Mouse (Mus musculus) left cerebral cortex, adult 2 months (tissue): Measurements from ENCODE around the gene Btn1a1. TPM values are rescaled to one million over a fixed set of nuclear protein-coding genes. Genes with fewer than 3 reads are reported as not detected.
A peak's percentile ranks its signal among the peaks of the same experiment; 100 is the strongest.

Experiments
- DNase-seq, 2 experiments: peaks; one replicate each; pipeline ENCODE4 v3.0.0; 2021 to 2022; ENCODE audit warnings: low spot score in 2 of 2, mixed read lengths in 1 of 2; ENCODE audit errors: extremely low spot score in 1 of 2
- H3K27ac ChIP-seq: fragments of 200-600 bp; 2 replicates; pipeline ENCODE4 v1.8.1; 2022
- H3K4me3 ChIP-seq: fragments of 200-600 bp; 2 replicates; pipeline ENCODE4 v1.8.1; 2022
- CTCF ChIP-seq: fragments of 200-600 bp; IDR thresholded peaks from 2 replicates; pipeline ENCODE4 v1.8.1; 2022; ENCODE audit warnings: antibody characterized with exemption, mild to moderate bottlenecking, moderate library complexity
- intact Hi-C: fragments of 180-260 bp; cut with DNase I; formaldehyde crosslinking; loops from one replicate; pipeline ENCODE4 v1.15.1; 2025
- total RNA-seq, 2 experiments: library from RNA; stranded (reverse); gene quantifications; 2 replicates each; pipeline ENCODE4 v1.2.3; 2021

Btn1a1 gene
- total RNA-seq, 2 experiments from 2014 or later = not detected

DNA sequence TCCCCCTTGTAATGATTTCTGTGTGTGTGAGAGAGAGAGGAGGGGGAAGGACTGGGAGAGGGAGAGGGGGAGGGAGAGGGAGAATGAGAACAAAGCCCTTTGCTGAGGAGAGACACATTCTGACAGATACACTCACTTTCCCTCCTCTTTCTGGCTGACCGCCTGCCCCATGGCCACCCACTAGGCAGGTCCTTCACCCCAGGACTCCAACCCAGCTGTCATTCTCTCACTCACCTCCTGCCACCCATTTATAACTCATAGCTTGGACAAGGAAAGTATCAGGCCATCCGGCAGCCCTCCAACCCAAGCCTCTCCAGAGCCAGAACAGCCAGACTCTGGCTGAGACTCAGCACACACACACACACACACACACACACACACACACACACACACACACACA is 10.0 kb upstream of the Btn1a1 start:
- Histone ChIP-seq H3K27ac (no peak overlapping the region), H3K4me3 (no peak overlapping the region)
- TF ChIP-seq CTCF = no peak
- intact Hi-C loops = no loop called here
- DNase-seq = no peak

- no peak for TF ChIP-seq CTCF
- Histone ChIP-seq H3K4me3 (no peak overlapping the region), H3K27ac (no peak overlapping the region)
- peak; percentile 69 for DNase-seq
- intact Hi-C loops = no loop called here
These were observed 1.2 kb upstream of the Btn1a1 start for GRCm38 (mm10) chr13:23466911-23467310.

- no peak overlapping the region for H3K27ac ChIP-seq
- no peak for DNase-seq
- H3K4me3 ChIP-seq = no peak overlapping the region
- TF ChIP-seq CTCF = no peak
- intact Hi-C loops = no loop called here
These were observed 605 bp upstream of the Btn1a1 start for GRCm38 (mm10) chr13:23466306-23466705.

GRCm38 (mm10) chr13:23464841-23465366 is 797 bp downstream of the Btn1a1 start:
- no peak overlapping the region for H3K27ac ChIP-seq
- no peak for TF ChIP-seq CTCF
- DNase-seq = no peak
- peak overlapping the region; percentile 66 for H3K4me3 ChIP-seq
- intact Hi-C loops = loop anchor here (2.0 kb wide), 1 partner anchor 50 kb away; no protein-coding TSS in a partner anchor

- peak in 1 of 2 experiments; percentile 52 for DNase-seq
- intact Hi-C loops = loop anchor here (2.0 kb wide), 1 partner anchor 51 kb away; no protein-coding TSS in a partner anchor
- Histone ChIP-seq H3K27ac (peak overlapping the region; percentile 24; the same call in 1 of the 2 replicates), H3K4me3 (peak overlapping the region; percentile 66)
- no peak for TF ChIP-seq CTCF
These were observed 1.5 kb downstream of the Btn1a1 start for GRCm38 (mm10) chr13:23464224-23464637.

GRCm38 (mm10) chr13:23463381-23464223 is 2.1 kb downstream of the Btn1a1 start:
- intact Hi-C loops = loop anchor here (2.0 kb wide), 1 partner anchor 51 kb away; no protein-coding TSS in a partner anchor
- Histone ChIP-seq H3K4me3 (peak overlapping the region; percentile 66), H3K27ac (peak overlapping the region; percentile 24; the same call in 1 of the 2 replicates)
- TF ChIP-seq CTCF = no peak
- DNase-seq = peak; percentile 88 to 90

DNA sequence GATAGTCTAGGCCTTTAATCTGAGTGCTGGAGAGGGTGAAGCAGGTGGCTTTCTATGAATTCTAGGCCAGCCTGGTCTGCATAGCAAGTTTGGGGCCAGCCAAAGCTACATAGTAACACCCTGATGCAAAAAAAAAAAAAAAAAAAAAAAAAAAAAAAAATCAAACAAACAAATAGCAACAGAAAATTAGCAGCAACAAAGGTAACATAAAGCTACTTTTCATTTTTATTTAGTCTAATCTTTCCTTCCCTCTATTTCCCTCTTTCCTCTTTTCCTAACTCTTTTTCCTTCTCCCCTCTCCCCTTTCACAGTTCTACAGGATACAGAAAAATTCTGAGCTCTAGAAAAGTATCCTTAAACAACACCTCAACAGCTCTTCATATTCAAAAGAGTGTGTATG is 3.0 kb downstream of the Btn1a1 start:
- intact Hi-C loops = no loop called here
- no peak for TF ChIP-seq CTCF
- Histone ChIP-seq H3K27ac (no peak overlapping the region), H3K4me3 (no peak overlapping the region)
- DNase-seq = no peak

- intact Hi-C loops = no loop called here
- TF ChIP-seq CTCF = no peak
- no peak for DNase-seq
- no peak overlapping the region for H3K27ac ChIP-seq
- no peak overlapping the region for H3K4me3 ChIP-seq
These were observed 3.6 kb downstream of the Btn1a1 start for GRCm38 (mm10) chr13:23462063-23462462.

GRCm38 (mm10) chr13:23459264-23459846 is 6.3 kb downstream of the Btn1a1 start:
- TF ChIP-seq CTCF = no peak
- no peak overlapping the region for H3K27ac ChIP-seq
- H3K4me3 ChIP-seq = no peak overlapping the region
- DNase-seq = no peak
- intact Hi-C loops = no loop called here

- intact Hi-C loops = loop anchor here (1.0 to 5.0 kb wide), 2 partner anchors 48 to 64 kb away; no protein-coding TSS in a partner anchor
- Histone ChIP-seq H3K4me3 (peak overlapping the region; percentile 79), H3K27ac (no peak overlapping the region)
- no peak for TF ChIP-seq CTCF
- DNase-seq = no peak
These were observed 11.8 kb downstream of the Btn1a1 start for GRCm38 (mm10) chr13:23453926-23454325.

GRCm38 (mm10) chr13:23453362-23453862 is 12.3 kb downstream of the Btn1a1 start:
- DNase-seq = peak; percentile 78 to 83
- Histone ChIP-seq H3K4me3 (peak overlapping the region; percentile 79), H3K27ac (no peak overlapping the region)
- TF ChIP-seq CTCF = no peak
- intact Hi-C loops = loop anchor here (1.0 to 5.0 kb wide), 2 partner anchors 49 to 65 kb away; no protein-coding TSS in a partner anchor

DNA sequence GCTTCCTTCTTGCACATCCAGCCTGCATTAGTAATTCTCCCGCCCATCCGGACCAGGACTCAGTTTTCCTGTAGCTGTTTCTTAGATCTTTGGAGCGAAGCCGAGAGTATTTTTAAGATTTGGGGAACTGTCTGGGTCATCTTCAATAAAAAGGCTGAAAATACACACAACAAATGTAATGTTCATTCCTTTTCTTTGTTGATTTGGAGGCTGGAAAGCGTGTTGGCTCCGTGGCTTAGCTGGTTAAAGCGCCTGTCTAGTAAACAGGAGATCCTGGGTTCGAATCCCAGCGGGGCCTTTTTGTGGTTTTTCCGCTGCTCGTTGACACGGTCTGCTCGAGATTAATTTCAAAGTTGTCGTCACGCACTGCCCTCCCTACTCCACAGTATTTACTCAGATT is 15.3 kb downstream of the Btn1a1 start:
- H3K4me3 ChIP-seq = peak overlapping the region; percentile 52
- DNase-seq = peak; percentile 92 to 93
- intact Hi-C loops = loop anchor here (5.0 kb wide), 1 partner anchor 52 kb away; no protein-coding TSS in a partner anchor
- no peak for TF ChIP-seq CTCF
- H3K27ac ChIP-seq = peak overlapping the region; percentile 9; the same call in 1 of the 2 replicates
